Mouse (Mus musculus) left cerebral cortex, postnatal 36 days (tissue): ENCODE results near the gene Neurl2. TPM values are rescaled to one million over a fixed set of nuclear protein-coding genes. Genes with fewer than 3 reads are reported as not detected.
A peak's percentile ranks its signal among the peaks of the same experiment; 100 is the strongest.
"Not testable (repeated sequence)": the region's sequence is repeated elsewhere in the genome, so short reads cannot be mapped to it uniquely, and the experiment has no call there.

Source experiments
- DNase-seq, 2 experiments: peaks; one replicate each; pipeline ENCODE4 v3.0.0; 2021 to 2022; ENCODE audit warnings: low spot score in 2 of 2, mixed read lengths in 1 of 2
- intact Hi-C: fragments of 180-260 bp; cut with DNase I; formaldehyde crosslinking; loops from one replicate; pipeline ENCODE4 v1.15.1; 2025
- total RNA-seq, 2 experiments: library from RNA; stranded (reverse); gene quantifications; 2 replicates each; pipeline ENCODE4 v1.2.3; 2021

Neurl2 gene
- total RNA-seq, 2 experiments from 2014 or later: 3.8 to 5.3 TPM

GRCm38 (mm10) chr2:164823181-164823585 lies 10.1 kb downstream of the Neurl2 start:
- DNase-seq: no peak
- intact Hi-C loops: loop anchor here (2.0 kb wide), 1 partner anchor 18 kb away; the partner anchor contains the start of genes Acot8 and Zswim3

GRCm38 (mm10) chr2:164822636-164823165 lies 10.6 kb downstream of the Neurl2 start, which contains the start of gene Zswim1:
Gene Zswim1, plus strand, starts transcription at chr2:164822686.
- intact Hi-C loops: loop anchor here (2.0 kb wide), 1 partner anchor 18 kb away; the partner anchor contains the start of genes Acot8 and Zswim3
- DNase-seq: peak; percentile 100

GRCm38 (mm10) chr2:164821060-164821459 lies 12.2 kb downstream of the Neurl2 start:
- peak in 1 of 2 experiments; percentile 24 for DNase-seq
- intact Hi-C loops: no loop called here

GRCm38 (mm10) chr2:164817703-164818102 lies 15.6 kb downstream of the Neurl2 start:
- intact Hi-C loops: no loop called here
- no peak for DNase-seq

GRCm38 (mm10) chr2:164817206-164817605 lies 16.1 kb downstream of the Neurl2 start:
- no peak for DNase-seq

GRCm38 (mm10) chr2:164815821-164816220 lies 17.4 kb downstream of the Neurl2 start:
- intact Hi-C loops: no loop called here

More at GRCm38 (mm10) chr2:164817206-164817605, 16.1 kb downstream of the Neurl2 start:
- intact Hi-C loops: no loop called here

GRCm38 (mm10) chr2:164815348-164815747 lies 17.9 kb downstream of the Neurl2 start:
- intact Hi-C loops: no loop called here

More at GRCm38 (mm10) chr2:164815821-164816220, 17.4 kb downstream of the Neurl2 start:
- DNase-seq: no peak

GRCm38 (mm10) chr2:164813557-164813956 lies 19.7 kb downstream of the Neurl2 start:
- DNase-seq: no peak
- intact Hi-C loops: no loop called here

More at GRCm38 (mm10) chr2:164815348-164815747, 17.9 kb downstream of the Neurl2 start:
- no peak for DNase-seq

GRCm38 (mm10) chr2:164806614-164807013 lies 26.6 kb downstream of the Neurl2 start:
- intact Hi-C loops: no loop called here
- DNase-seq: no peak

- intact Hi-C loops: loop anchor here (2.0 kb wide), 1 partner anchor 17 kb away; the partner anchor contains the start of gene Zswim1
- DNase-seq: no peak
Observed at GRCm38 (mm10) chr2:164805332-164805718, 27.9 kb downstream of the Neurl2 start.

- peak; percentile 96 to 99 for DNase-seq
- intact Hi-C loops: loop anchor here (2.0 kb wide), 1 partner anchor 18 kb away; the partner anchor contains the start of gene Zswim1
Observed at GRCm38 (mm10) chr2:164804533-164805331, 28.5 kb downstream of the Neurl2 start, which contains the start of the genes Acot8 and Zswim3. Gene Acot8, minus strand, starts transcription at chr2:164804882. Gene Zswim3, plus strand, starts transcription at chr2:164805098.

- intact Hi-C loops: loop anchor here (2.0 kb wide), 1 partner anchor 19 kb away; the partner anchor contains the start of gene Zswim1
Observed at GRCm38 (mm10) chr2:164803921-164804313, 29.3 kb downstream of the Neurl2 start.

GRCm38 (mm10) chr2:164803201-164803920 lies 29.9 kb downstream of the Neurl2 start:
- no peak for DNase-seq
- intact Hi-C loops: no loop called here

More at GRCm38 (mm10) chr2:164803921-164804313, 29.3 kb downstream of the Neurl2 start:
- DNase-seq: no peak

GRCm38 (mm10) chr2:164800252-164801004 lies 32.8 kb downstream of the Neurl2 start:
- intact Hi-C loops: no loop called here
- DNase-seq: no peak

- DNase-seq, intact Hi-C loops: not testable (repeated sequence)
Observed at GRCm38 (mm10) chr2:164798554-164798953, 34.7 kb downstream of the Neurl2 start.

GRCm38 (mm10) chr2:164795868-164796267 lies 37.4 kb downstream of the Neurl2 start:
- DNase-seq: no peak

GRCm38 (mm10) chr2:164794293-164794692 lies 39.0 kb downstream of the Neurl2 start:
- DNase-seq: peak; percentile 76 to 82
- intact Hi-C loops: no loop called here

More at GRCm38 (mm10) chr2:164795868-164796267, 37.4 kb downstream of the Neurl2 start:
- intact Hi-C loops: no loop called here

GRCm38 (mm10) chr2:164793772-164794171 lies 39.5 kb downstream of the Neurl2 start:
- intact Hi-C loops: no loop called here

GRCm38 (mm10) chr2:164793236-164793635 lies 40.0 kb downstream of the Neurl2 start:
- intact Hi-C loops: no loop called here
- peak in 1 of 2 experiments; percentile 26 for DNase-seq

More at GRCm38 (mm10) chr2:164793772-164794171, 39.5 kb downstream of the Neurl2 start:
- no peak for DNase-seq
